Mouse (Mus musculus) spleen, adult 18-20 months (tissue): ENCODE measurements around the gene Bsnd.

Experiments used
- DNase-seq, 2 experiments: peaks; one replicate each; pipeline ENCODE4 v3.0.0; 2022; ENCODE audit warnings: mixed read lengths in 2 of 2

The Bsnd gene

DNA sequence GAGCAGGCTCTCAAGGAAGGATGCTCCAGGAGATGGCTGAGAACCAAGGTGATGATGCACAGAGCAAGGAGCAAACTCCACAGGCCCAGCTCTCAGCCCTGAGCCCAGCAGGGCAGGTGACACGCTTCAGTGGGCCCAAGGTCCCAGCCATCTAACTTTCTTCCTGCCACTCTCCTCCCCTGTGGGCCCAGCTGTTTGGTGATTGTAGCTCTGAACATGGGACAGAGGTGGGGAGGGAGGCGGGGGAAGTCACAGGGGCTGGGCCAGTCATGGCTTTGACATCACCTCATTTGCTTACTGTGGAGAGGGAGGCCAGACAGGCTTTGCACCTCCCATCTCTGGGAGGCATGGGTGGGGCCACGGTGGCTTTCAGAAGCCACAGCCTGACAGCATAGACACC is at the start of gene Bsnd:
Bsnd (minus strand) TSS at position 168 of the 400 bp plus-strand sequence.
- peak; percentile 32 to 43 for DNase-seq

DNA sequence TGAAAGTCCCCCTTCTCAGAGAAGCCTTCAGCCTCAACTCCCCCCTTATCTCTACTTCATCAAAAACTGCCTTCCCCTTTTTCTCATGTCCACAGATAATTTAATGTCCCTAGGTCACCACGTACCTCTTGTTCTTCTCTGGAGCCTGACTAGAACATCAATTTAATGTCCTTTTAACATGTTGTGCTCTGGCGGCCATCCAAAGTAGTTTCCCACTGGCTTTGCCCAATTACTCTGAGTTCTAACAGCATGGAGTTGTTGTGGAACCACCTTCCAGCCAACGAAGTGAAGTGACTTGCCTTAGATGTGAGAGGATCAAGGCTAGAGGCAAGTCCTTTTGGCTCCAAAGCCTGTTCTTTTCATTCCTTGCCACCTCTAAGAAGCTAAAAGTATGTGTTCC is 49.4 kb upstream of the Bsnd start:
- no peak for DNase-seq

DNA sequence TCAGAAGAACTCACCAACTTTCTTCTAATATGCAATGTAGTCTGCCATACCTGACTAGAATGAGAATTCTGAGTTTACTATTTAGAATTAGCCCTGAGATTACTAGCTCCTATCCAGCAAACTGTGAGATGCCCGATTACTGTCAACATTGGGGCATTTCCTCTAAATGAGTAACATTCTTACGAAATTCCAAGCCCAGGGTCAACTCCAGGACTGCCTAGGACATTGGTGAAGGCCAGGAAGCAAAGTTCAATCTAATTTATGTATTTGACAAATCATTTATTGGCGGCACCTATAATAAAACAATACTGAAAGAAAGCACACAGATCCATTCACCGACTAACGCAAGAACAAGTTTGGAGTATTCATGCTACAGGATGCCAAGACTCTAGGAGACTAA is 47.7 kb upstream of the Bsnd start:
- DNase-seq = no peak

- no peak for DNase-seq
Observed at GRCm38 (mm10) chr4:106534256-106534655, 42.2 kb upstream of the Bsnd start.

- DNase-seq = no peak
Observed at GRCm38 (mm10) chr4:106533421-106534080, 41.5 kb upstream of the Bsnd start.

GRCm38 (mm10) chr4:106530113-106530482 is 38.0 kb upstream of the Bsnd start:
- DNase-seq = no peak

DNA sequence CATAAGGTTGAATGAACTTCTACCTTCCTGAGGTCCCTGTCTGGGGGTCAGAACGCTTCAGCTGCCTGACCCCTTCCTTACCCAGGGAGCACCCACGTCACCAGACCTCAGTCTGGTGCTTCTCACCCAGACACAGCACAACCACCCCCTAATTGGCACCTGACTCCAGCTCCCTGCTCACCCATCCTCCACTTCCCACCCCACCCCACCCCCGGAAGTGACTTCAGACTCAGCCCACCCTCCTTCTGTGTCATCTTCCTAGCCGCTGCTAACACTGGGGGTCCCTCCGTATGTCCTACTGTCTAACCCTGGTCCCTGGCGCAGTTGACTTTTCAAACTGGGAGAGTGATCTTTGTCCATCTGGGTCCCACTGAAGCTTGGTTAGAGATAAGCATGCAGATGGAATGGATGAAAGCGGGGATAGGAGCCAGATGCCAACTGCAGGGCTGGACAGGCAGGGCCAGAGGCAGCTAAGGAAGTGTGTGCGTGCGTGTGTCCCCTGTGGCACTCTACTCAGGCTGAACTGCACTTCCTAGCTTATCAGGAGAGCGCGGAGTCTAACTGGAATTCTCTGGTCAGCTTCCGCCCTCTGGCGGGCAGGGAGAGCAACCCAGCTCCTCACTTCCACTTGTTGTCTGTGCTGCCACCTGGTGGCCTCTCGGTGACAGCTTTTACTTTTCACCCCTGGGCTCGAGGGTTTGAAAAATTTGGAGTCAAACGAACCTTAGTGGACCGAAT is 37.5 kb upstream of the Bsnd start:
- DNase-seq = peak; percentile 65 to 87

DNA sequence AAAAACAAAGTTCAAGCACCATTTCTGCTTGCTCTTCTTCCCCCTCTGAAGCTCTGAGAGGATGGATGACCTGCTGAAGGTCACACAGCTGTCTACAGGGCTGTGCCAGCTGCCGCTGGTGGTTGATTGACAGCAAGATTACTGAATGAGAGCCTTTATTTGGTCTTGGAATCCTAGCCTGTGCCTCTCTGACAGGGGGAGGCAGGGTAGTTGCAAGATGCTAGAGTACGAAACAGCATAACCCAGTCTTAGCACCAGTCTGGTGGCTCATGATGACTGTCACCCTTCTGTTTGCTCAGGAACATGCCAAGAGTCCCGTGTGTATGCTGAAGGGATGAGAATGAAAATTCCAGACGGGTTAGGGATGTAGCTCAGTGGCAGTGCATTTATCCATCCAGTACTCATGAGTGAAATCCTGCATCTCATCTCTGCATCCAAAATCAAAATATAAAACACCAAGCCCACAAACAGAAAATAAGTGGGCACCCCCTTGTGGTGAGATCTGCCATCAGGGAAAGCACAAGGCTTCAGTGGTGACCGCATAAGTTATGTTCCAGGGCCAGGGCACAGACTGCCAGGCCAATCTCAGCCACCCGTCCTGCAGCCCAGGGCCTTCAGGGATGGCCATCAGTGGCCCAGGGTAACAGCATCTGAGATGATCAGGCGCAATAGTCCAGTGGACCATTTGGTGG is 35.9 kb upstream of the Bsnd start:
- DNase-seq = no peak

DNA sequence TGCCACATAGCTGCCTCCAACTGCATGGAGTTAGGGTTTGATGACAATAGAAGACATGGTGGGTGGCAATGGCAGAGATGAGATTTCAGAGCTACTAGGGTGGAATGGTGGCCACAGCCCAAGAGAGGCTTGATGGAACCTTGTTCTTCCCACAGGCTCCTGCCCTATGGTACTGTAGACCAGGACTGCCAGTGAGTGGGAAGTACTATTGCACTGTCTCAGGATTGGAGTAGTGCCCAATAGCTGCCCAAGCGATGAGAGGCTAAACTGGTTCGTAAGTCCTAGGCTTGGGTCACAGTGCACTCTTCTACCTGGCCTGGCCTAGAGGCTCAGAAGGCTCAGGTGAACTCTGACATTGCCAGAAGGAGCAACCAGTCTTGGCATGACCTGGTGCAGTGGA is 32.9 kb upstream of the Bsnd start:
- DNase-seq = no peak

GRCm38 (mm10) chr4:106524131-106524530 is 32.0 kb upstream of the Bsnd start:
- DNase-seq = no peak

- no peak for DNase-seq
Observed at GRCm38 (mm10) chr4:106522547-106522946, 30.5 kb upstream of the Bsnd start.

- DNase-seq = no peak
Observed at GRCm38 (mm10) chr4:106514606-106515005, 22.5 kb upstream of the Bsnd start.

DNA sequence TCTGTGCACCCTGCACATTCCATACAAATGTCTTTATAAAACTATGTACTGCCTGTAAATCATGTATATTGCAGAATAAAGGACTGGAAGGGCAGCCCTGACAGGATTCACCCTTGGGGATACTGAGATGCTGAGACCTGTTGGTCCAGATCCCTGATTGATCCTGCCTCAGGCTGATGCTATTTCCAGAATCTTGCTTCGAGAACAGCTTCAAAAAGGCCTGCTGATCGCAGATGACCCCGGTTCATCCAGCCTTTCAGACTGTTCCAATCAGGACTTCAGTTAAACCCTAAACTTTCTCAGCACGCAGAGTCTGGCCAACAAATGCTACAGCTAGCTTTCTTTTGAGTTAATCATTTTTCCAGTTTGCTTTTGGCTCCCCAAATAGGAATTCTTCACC is 17.8 kb upstream of the Bsnd start:
- no peak for DNase-seq

- no peak for DNase-seq
Observed at GRCm38 (mm10) chr4:106505453-106506058, 13.5 kb upstream of the Bsnd start.

- no peak for DNase-seq
Observed at GRCm38 (mm10) chr4:106503578-106503977, 11.5 kb upstream of the Bsnd start.

GRCm38 (mm10) chr4:106500066-106500465 is 8.0 kb upstream of the Bsnd start:
- DNase-seq = no peak

GRCm38 (mm10) chr4:106498471-106498844 is 6.4 kb upstream of the Bsnd start:
- DNase-seq = no peak

DNA sequence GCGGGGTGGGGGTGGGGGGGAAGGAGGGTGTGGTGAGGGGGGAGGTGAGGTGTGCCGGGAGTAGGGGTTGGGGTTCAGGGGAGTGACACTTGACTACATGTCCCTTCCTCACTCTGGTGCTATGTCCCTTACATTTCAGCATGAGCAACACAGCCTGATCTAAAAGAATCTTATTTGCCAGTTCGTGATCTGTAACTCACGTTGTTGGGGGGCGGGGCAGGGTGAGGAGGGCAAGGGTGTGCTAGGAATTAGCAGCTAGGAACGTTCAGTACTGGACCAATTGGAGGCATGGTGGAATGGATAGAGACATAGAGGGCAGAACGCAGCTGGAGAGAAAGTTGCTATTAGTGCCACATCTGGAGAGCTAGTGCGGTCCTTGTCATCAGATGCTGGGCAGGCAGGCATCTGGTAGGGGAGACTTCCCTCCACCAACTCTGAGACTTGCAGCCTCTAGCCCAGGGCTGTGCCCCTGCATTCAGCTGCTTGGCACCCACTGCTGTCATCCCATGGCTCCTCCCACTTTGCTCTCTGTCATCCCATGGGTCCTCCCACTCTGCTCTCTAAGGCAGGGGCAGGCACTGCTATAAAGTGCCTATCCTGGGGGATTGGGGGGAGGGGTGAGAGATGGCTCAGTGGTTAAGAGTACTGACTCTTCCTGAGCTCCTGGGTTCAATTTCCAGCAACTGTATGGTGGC is 5.8 kb upstream of the Bsnd start:
- DNase-seq = no peak

DNA sequence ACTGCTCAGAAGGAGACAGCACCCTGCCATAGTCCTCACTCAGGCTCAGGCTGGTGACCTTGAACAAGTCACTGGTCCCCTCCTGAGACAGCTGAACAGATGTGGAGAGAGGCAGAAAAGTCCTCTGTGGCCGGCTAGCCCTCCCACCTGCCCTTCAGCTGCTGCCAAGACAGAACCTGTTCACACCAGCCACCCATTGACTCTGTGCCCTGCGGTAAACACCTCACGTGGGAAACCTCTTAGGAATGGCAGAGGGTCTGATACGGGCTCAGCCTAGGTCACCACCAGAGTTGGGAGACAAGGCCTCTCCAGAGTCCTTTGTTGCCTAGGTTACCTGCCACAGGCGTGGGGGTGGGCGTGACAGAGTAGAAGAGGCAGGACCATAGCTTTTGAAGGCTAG is 4.8 kb upstream of the Bsnd start:
- DNase-seq = no peak

DNA sequence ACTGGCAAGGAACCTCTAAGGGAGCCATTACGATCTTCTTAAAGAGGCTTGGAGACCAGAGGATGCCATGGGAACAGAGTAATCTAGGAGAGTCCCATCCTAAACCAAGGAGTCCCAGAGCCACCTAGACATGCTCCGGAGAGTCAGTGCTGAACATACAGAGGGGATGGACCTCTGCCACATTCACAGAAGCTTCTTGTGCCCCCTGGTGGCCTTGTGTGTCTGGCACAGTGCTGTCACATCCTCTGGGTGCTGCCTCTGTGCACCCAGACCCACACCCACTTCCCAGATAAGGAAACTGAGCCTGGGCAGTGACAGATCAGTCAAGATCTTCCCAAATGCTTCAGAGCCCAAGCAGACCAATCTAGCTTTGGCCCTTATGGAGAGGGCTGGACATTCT is 1.6 kb upstream of the Bsnd start:
- peak in 1 of 2 experiments; percentile 38 for DNase-seq

- peak in 1 of 2 experiments; percentile 1 for DNase-seq
Observed at GRCm38 (mm10) chr4:106490620-106491019, 1.5 kb downstream of the Bsnd start.

DNA sequence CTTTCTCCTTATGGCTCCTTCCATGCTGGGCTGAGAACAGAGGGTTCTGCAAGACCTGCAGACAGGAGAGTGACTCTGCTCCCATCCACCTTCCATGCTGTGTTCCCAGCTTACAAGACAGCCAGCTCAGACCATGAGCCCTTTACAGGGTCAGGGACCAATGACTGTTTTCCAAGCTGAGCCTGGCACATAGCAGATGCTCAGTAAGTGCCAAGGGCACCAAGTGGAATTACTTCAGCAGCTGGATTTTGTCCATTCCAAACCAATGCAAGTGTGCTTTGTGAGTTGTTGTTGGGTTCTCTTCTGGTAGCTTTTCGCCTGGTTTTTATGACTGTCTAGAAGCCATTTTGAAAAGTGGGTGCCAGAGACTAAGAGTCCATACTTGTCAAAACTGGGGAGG is 8.3 kb downstream of the Bsnd start:
- DNase-seq = no peak

- no peak for DNase-seq
Observed at GRCm38 (mm10) chr4:106483215-106483727, 8.8 kb downstream of the Bsnd start.
